Mouse (Mus musculus) limb, embryonic 13.5 days (tissue): ENCODE results near the gene Cd164l2. TPM values are rescaled to one million over a fixed set of nuclear protein-coding genes. Genes with fewer than 3 reads are reported as not detected.

ENCODE experiments used
- ATAC-seq: fragments of 200-750 bp; cut with Nextera tagmentation; 2 replicates; pipeline ENCODE4 v1.8.0; 2017; ENCODE audit warnings: low read depth, moderate number of reproducible peaks, moderate TSS enrichment; ENCODE audit not compliant: low FRiP score
- H3K27ac ChIP-seq: fragments of 300-500 bp; sonication (generic); 2 replicates; pipeline ENCODE4 v1.5.1; 2015; ENCODE audit warnings: inconsistent platforms, mild to moderate bottlenecking, moderate library complexity
- H3K27me3 ChIP-seq: fragments of 300-500 bp; sonication (generic); 2 replicates; pipeline ENCODE4 v1.6.1; 2015; ENCODE audit warnings: mild to moderate bottlenecking, inconsistent platforms
- H3K36me3 ChIP-seq: fragments of 300-500 bp; sonication (generic); 2 replicates; pipeline ENCODE4 v1.6.1; 2015; ENCODE audit warnings: inconsistent platforms, mild to moderate bottlenecking, moderate library complexity
- H3K4me1 ChIP-seq: fragments of 300-500 bp; sonication (generic); 2 replicates; pipeline ENCODE4 v1.6.1; 2015; ENCODE audit warnings: inconsistent platforms
- H3K4me2 ChIP-seq: fragments of 300-500 bp; sonication (generic); replicated peaks from 2 replicates; pipeline ENCODE4 v1.6.1; 2015; ENCODE audit warnings: inconsistent platforms, mild to moderate bottlenecking, moderate library complexity
- H3K4me3 ChIP-seq: fragments of 300-500 bp; sonication (generic); 2 replicates; pipeline ENCODE4 v1.5.1; 2015; ENCODE audit warnings: moderate library complexity, mild to moderate bottlenecking, inconsistent platforms
- H3K9ac ChIP-seq: fragments of 300-500 bp; sonication (generic); 2 replicates; pipeline ENCODE4 v1.6.1; 2015; ENCODE audit warnings: mild to moderate bottlenecking, inconsistent platforms
- H3K9me3 ChIP-seq: fragments of 300-500 bp; sonication (generic); 2 replicates; pipeline ENCODE4 v1.6.1; 2016; ENCODE audit warnings: inconsistent platforms
- WGBS: fragments of 180-500 bp; shearing (Covaris S2); methylation state at CpG from one replicate; pipeline ENCODE4 v1.1.7; 2015; 5-methylcytosine and 5-hydroxymethylcytosine counted together
- polyA plus RNA-seq: library from polyadenylated mRNA; unstranded; fragments of >200 nt; fragmentation: Nextera tagmentation; extraction: Ambion mirVana; gene quantifications from 2 replicates; pipeline ENCODE4 v1.2.1, GENCODE M21; 2015

The Cd164l2 gene
- polyA plus RNA-seq, 1 experiment from 2014 or later, result 5.9 TPM

DNA sequence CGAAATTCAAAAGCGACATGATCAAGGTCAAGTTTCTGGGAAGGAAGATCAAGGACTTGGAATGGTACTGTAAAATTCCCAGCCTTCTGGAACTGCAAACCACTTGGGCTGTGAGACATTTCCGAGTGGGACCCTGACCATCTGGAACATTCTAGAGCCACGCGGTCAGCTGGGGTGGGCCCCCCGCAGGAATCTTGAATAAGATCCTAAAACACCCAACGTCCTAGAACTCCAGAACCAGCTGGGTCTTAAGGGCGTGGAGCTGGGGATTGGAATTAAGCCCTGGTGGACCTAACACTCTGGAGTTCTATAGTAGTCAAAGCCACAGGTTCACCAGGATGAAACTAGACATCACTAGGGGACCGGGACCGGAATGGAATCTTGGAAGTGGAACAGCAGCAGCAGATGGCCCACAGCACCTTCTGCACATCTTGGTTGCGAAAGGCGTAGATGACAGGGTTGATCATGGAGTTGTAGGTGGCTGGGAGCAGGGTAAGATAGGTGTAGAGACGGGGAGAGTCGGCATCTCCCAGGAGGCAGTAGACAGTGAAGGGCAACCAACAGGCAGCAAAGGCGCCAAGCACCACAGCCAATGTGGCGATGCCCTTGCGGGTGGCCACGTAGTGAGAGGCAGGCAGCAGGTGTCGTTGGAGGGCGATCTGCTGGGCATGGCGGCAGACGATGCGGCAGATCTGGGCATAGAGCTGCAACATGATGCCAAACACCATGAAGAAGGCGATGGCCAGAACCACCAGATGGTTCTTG is 1.7 kb upstream of the Cd164l2 start:
- Histone ChIP-seq H3K36me3 (no peaks in the 10 kb centered on the region), H3K9ac (no peak overlapping the region), H3K4me2 (no peak overlapping the region), H3K4me1 (peaks cover 21% of the 10 kb centered on the region), H3K9me3 (no peaks in the 10 kb centered on the region), H3K27ac (no peak overlapping the region), H3K4me3 (no peak overlapping the region), H3K27me3 (peaks cover 44% of the 10 kb centered on the region)
- ATAC-seq, result no peak
- whole genome bisulfite sequencing, result 92% methylated on average over 24 of the region's 24 CpGs

DNA sequence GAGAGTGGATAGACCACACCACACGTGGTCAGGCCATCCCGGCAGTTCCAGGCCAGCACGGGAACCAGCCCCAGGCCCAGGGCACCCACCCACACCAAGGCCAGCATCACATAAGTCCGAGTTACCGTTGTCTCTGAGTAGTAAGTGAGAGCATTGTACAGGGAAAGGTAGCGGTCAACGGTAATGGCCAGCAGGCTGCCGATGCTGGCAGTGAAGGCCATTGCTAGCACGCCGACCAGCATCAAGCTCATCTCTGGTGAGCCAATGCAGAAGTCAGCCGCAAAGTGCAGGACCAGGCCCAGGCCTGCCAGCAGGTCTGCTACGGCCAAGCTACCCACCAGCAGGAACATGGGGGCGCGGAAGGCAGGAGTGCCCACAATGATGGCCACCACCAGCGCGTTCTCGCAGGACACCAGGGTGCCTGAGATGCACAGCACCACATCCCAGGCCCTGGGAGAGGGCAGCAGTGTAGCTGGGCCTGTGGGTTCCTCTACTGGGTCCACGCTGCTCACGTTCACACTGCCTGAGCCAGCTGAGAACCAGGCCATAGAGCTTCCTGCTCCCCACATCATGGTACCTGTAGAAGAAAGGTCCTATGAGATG is 1.0 kb upstream of the Cd164l2 start:
- Histone ChIP-seq H3K27me3 (peaks cover 49% of the 10 kb centered on the region), H3K9me3 (no peaks in the 10 kb centered on the region), H3K36me3 (no peaks in the 10 kb centered on the region), H3K4me1 (peaks cover 21% of the 10 kb centered on the region), H3K4me2 (peak overlapping the region; percentile 99), H3K27ac (no peak overlapping the region), H3K9ac (no peak overlapping the region), H3K4me3 (no peak overlapping the region)
- ATAC-seq, result no peak
- WGBS, result 92% methylated on average over 19 of the region's 19 CpGs

DNA sequence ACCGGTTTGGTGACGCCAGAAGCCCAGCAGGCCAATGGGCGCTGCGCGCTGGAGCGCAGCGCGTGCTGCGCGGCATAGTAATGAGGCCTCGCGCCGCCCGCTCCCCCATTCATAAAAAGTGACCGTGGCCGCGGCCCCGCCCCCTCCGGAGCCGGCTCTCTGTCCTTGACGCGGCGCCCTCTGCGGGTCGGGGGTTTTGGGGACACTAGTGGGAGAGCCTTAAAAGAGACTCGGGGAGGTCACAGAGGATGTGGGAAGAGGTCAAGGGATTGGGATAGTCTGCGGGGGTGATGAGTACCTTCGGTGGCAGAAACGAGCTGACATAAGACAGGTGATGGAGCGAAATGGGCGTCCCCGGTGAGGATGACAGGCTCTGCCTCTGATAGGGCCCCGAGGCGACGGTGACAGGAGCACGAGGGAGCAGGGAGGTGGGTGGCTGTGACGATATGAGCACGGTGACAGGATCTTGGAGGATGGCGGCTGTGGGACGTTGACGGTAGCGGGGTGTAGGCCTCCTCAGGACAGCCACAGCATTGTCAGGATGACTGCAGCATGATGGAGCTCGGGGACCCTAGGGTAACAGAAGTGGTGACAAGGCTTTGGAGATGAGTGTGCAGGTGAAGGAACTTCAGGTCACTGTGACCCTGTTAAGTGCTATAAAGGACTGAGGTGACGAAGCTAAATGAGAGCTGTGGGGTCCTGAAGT is 784 bp downstream of the Cd164l2 start:
- peak; percentile 78 for ATAC-seq
- H3K27me3 ChIP-seq, result peaks cover 49% of the 10 kb centered on the region
- 2% methylated on average over 44 of the region's 44 CpGs for WGBS

DNA sequence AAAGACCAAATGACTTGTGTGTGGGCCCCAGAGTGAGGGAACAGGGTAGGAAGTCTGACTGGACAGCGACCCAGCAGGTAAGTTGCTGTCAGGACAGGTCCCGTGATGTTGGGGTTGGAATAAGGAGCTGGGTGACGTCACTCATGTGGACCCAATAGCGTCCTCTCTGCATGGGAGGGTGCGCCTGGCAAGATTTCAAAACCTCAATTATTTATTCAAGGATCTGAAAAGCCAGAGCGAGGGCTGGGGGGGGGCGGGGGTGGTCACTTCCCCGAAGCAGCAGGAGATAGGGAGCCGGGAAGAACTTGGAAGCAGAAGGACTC is 1.3 kb downstream of the Cd164l2 start:
- Histone ChIP-seq H3K4me2 (peak overlapping the region; percentile 99), H3K9me3 (no peaks in the 10 kb centered on the region), H3K36me3 (no peaks in the 10 kb centered on the region), H3K27me3 (peaks cover 52% of the 10 kb centered on the region), H3K4me1 (peaks cover 21% of the 10 kb centered on the region), H3K27ac (no peak overlapping the region), H3K9ac (peak overlapping the region; percentile 31; the same call in 1 of the 2 replicates), H3K4me3 (peak overlapping the region; percentile 71; the same call in 1 of the 2 replicates)
- 3% methylated on average over 9 of the region's 9 CpGs for WGBS
- no peak for ATAC-seq

More for the DNA sequence above, 784 bp downstream of the Cd164l2 start:
- no peak overlapping the region for H3K27ac ChIP-seq
- H3K9me3 ChIP-seq, result no peaks in the 10 kb centered on the region
- H3K4me3 ChIP-seq, result peak overlapping the region; percentile 71
- H3K9ac ChIP-seq, result peak overlapping the region; percentile 70
- peaks cover 21% of the 10 kb centered on the region for H3K4me1 ChIP-seq
- no peaks in the 10 kb centered on the region for H3K36me3 ChIP-seq
- H3K4me2 ChIP-seq, result peak overlapping the region; percentile 99

DNA sequence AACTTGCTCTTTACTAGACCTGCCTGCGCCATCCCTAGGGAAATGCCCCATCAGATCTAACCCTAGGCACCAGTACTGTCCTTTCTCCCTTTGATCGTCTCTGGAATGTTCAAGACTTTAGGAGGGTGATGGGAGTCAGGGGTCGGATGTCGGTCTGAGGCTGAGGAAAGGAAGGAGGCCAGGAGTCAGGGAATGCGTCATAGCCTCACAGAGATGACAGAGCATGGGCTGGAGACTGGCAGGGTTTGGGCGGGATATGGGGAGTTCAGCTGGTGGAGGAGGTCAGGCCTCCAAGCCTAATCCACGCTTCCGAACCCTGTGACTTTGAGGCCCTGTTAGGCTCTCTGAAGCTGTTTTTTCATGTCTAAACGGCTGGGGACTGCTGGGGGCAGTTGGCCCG is 1.7 kb downstream of the Cd164l2 start:
- no peak for ATAC-seq

DNA sequence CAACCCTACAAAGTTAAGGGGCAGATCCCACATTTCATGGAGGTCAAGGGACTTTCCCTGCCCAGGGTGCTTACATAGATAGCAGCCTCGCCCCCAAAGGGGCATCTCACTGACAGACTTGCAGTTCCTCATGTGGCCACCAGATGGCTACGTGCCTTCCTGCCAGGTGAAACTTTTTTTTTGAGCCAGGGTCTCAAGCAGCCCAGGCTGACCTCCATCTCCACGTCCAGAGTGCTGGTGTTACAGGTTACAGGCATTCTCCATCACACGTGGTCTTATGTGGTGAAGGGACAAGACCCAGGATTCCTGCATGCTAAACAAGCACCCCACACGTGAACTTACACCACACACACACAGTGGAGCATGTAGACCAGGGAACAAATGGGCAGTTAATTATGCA is 5.7 kb downstream of the Cd164l2 start:
- no peak overlapping the region for H3K4me3 ChIP-seq
- H3K36me3 ChIP-seq, result no peaks in the 10 kb centered on the region
- H3K27ac ChIP-seq, result no peak overlapping the region
- no peaks in the 10 kb centered on the region for H3K9me3 ChIP-seq
- H3K4me1 ChIP-seq, result peaks cover 23% of the 10 kb centered on the region
- H3K4me2 ChIP-seq, result no peak overlapping the region
- H3K9ac ChIP-seq, result no peak overlapping the region
- WGBS, result 3% methylated on average over 5 of the region's 5 CpGs
- no peak for ATAC-seq
- H3K27me3 ChIP-seq, result peaks cover 62% of the 10 kb centered on the region

More for the DNA sequence above, 1.7 kb downstream of the Cd164l2 start:
- 10% methylated on average over 10 of the region's 10 CpGs for WGBS
- peak overlapping the region; percentile 99 for H3K4me2 ChIP-seq
- H3K27me3 ChIP-seq, result peaks cover 52% of the 10 kb centered on the region
- H3K4me3 ChIP-seq, result 0 out of 2 replicates have a peak overlapping the region, but pooled peaks have one; percentile 71
- H3K27ac ChIP-seq, result no peak overlapping the region
- no peaks in the 10 kb centered on the region for H3K36me3 ChIP-seq
- H3K9me3 ChIP-seq, result no peaks in the 10 kb centered on the region
- H3K9ac ChIP-seq, result peak overlapping the region; percentile 31; the same call in 1 of the 2 replicates
- peaks cover 21% of the 10 kb centered on the region for H3K4me1 ChIP-seq

DNA sequence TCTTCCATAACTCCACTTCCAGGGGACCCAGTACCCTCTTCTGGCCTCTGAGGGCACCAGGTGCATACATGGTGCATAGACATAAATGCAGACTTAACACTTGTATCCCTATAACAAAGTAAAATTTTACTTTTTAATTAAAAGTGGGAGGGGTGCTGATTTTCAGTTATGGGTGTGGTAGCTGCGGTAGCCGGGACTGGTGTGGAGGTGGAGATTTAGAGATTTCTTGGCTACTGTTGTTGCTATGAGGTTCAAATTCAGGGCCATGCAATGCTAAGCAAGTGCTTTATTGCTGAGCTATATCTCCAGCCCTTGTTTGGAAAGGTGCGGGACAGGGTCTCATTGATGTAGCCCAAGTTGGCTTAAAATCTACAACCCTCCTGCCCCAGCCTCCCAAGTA is 6.8 kb downstream of the Cd164l2 start:
- H3K27ac ChIP-seq, result no peak overlapping the region
- H3K4me2 ChIP-seq, result no peak overlapping the region
- H3K9ac ChIP-seq, result no peak overlapping the region
- 93% methylated on average over 3 of the region's 3 CpGs for WGBS
- peaks cover 52% of the 10 kb centered on the region for H3K27me3 ChIP-seq
- ATAC-seq, result no peak
- H3K9me3 ChIP-seq, result no peaks in the 10 kb centered on the region
- H3K4me1 ChIP-seq, result peaks cover 14% of the 10 kb centered on the region
- H3K4me3 ChIP-seq, result no peak overlapping the region
- H3K36me3 ChIP-seq, result no peaks in the 10 kb centered on the region

DNA sequence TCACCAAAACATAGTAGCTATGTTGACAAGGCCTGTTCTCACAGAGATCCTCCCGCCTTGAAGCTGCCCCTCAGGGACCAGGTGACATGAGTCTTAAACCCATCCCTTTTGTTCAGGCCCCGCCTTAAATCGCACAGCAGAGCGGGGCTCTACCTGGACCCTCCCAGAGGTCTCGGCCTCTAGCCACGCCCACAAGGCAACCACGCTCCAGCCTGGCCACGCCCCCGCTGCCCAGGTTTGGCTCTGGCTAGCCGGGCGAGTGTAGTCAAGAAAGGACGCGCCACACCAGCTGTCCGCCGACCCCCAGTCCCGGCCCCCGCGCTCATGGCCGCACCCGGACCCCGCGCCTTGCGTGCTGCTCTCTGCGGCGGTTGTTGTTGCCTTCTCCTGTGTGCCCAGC is 8.7 kb downstream of the Cd164l2 start:
- H3K4me3 ChIP-seq, result peak overlapping the region; percentile 44
- no peaks in the 10 kb centered on the region for H3K36me3 ChIP-seq
- no peaks in the 10 kb centered on the region for H3K9me3 ChIP-seq
- H3K27me3 ChIP-seq, result peaks cover 36% of the 10 kb centered on the region
- H3K9ac ChIP-seq, result peak overlapping the region; percentile 65
- no peak for ATAC-seq
- no peak overlapping the region for H3K27ac ChIP-seq
- H3K4me2 ChIP-seq, result peak overlapping the region; percentile 81
- WGBS, result 2% methylated on average over 25 of the region's 25 CpGs
- H3K4me1 ChIP-seq, result peaks cover 18% of the 10 kb centered on the region

DNA sequence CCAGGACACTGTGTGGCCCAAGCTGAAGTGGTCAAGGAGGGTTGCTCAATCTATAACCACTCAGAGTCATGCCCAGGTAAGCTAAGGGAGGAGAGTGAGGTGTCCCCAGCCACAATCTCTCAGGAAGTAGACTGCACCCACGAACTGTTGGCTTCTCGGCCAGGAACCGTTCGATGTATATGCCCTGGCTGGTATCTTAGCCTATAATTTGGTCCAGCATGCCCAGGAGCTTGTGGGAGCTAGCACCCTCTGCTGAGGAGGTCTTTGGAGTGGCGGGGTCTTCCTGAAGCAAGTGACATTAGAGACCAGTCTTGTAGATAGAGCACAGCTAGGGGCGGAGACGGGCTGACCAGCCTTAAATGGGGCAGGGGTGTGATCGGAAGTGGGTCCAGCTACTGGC is 9.8 kb downstream of the Cd164l2 start:
- peaks cover 35% of the 10 kb centered on the region for H3K27me3 ChIP-seq
- peaks cover 20% of the 10 kb centered on the region for H3K4me1 ChIP-seq
- no peak overlapping the region for H3K9ac ChIP-seq
- ATAC-seq, result no peak
- no peaks in the 10 kb centered on the region for H3K36me3 ChIP-seq
- H3K9me3 ChIP-seq, result no peaks in the 10 kb centered on the region
- no peak overlapping the region for H3K4me3 ChIP-seq
- no peak overlapping the region for H3K27ac ChIP-seq
- 83% methylated on average over 8 of the region's 8 CpGs for WGBS
- H3K4me2 ChIP-seq, result no peak overlapping the region

DNA sequence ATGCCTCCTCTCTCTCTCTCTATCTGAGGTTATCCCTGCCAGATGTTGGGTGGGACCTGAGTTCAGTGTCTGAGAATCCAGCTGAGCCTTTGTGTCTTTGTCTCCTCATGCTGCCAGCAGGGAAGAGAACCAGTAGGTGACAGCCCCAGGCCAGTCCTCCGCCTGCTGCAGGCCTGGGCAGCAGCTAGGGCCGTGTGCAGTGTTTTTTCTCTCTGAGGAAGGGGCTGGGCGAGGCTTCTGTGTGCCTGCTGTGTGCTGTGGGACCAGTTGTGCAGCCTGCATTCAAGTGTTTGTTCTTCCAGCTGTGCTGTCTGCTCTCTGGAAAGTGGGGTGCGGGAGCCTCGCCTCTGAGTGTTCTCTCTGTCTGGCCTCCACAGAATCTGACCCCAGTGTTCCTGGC is 11.9 kb downstream of the Cd164l2 start:
- Histone ChIP-seq H3K4me2 (no peak overlapping the region), H3K27me3 (peaks cover 33% of the 10 kb centered on the region), H3K9ac (0 out of 2 replicates have a peak overlapping the region, but pooled peaks have one; percentile 35), H3K36me3 (no peaks in the 10 kb centered on the region), H3K27ac (no peak overlapping the region), H3K4me3 (no peak overlapping the region), H3K4me1 (peaks cover 20% of the 10 kb centered on the region), H3K9me3 (no peaks in the 10 kb centered on the region)
- ATAC-seq, result no peak
- 49% methylated on average over 5 of the region's 5 CpGs for WGBS

DNA sequence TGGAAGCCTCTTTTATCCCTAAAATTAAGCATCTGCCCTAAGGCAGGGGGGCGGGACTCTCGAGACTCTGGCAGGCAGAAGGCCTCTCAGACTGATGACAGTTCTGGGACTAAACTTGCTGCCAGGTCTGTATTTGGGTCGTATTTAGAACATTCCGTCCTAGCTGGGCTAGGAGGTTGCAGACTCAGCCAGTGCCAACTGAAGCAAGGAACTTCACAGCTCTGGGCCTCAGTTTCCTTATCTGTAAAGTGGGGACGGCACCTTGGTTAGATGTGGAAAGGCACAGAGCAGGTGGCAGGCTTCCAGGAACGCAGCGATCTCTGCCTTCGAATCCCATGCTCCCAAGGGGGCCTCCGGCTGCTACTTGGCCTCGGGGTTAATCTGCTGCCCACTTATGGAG is 14.1 kb downstream of the Cd164l2 start:
- peaks cover 20% of the 10 kb centered on the region for H3K4me1 ChIP-seq
- H3K36me3 ChIP-seq, result no peaks in the 10 kb centered on the region
- no peaks in the 10 kb centered on the region for H3K9me3 ChIP-seq
- H3K4me3 ChIP-seq, result no peak overlapping the region
- H3K27ac ChIP-seq, result no peak overlapping the region
- ATAC-seq, result no peak
- H3K9ac ChIP-seq, result no peak overlapping the region
- WGBS, result 77% methylated on average over 10 of the region's 10 CpGs
- peaks cover 17% of the 10 kb centered on the region for H3K27me3 ChIP-seq
- no peak overlapping the region for H3K4me2 ChIP-seq

DNA sequence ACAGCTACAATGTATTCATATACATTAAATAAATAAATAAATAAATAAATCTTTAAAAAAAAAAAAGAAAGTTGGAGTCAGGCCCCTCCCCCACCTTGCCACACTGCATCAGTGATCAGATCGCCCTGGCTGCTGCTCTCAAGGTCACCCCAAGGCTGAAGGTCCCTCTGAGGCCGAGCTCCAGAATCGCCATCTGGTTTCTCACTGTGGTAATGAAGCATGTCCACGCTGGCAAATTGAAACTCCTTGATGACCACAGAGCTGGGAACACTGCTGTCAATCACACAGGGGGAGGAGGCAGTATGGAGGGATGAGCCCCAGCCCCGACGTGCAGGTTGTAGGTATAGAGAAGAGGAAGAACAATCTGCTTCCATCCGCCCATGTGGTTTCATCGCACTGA is 15.7 kb downstream of the Cd164l2 start:
- no peak overlapping the region for H3K4me3 ChIP-seq
- no peak overlapping the region for H3K9ac ChIP-seq
- H3K27me3 ChIP-seq, result peaks cover 2% of the 10 kb centered on the region; the same call in 1 of the 2 replicates
- no peak overlapping the region for H3K27ac ChIP-seq
- no peaks in the 10 kb centered on the region for H3K36me3 ChIP-seq
- no peak for ATAC-seq
- peaks cover 17% of the 10 kb centered on the region for H3K4me1 ChIP-seq
- H3K4me2 ChIP-seq, result no peak overlapping the region
- H3K9me3 ChIP-seq, result no peaks in the 10 kb centered on the region
- WGBS, result 74% methylated on average over 8 of the region's 8 CpGs
